Mouse (Mus musculus) kidney, adult 2 months (tissue): Measurements from ENCODE around the gene Lrrc45. TPM values are rescaled to one million over a fixed set of nuclear protein-coding genes. Genes with fewer than 3 reads are reported as not detected.

Experiments
- DNase-seq: peaks from one replicate; pipeline ENCODE4 v3.0.0; 2021
- H3K27ac ChIP-seq: fragments of 200-500 bp; 2 replicates; pipeline ENCODE4 v1.5.1; 2012; ENCODE audit warnings: low read depth, low read length, control low read depth, inconsistent platforms; ENCODE audit not compliant: insufficient read depth
- H3K27me3 ChIP-seq: fragments of 200-500 bp; replicated peaks from 2 replicates; pipeline ENCODE4 v1.6.1; 2012; ENCODE audit warnings: mild to moderate bottlenecking, moderate library complexity, low read length, inconsistent platforms; ENCODE audit not compliant: control insufficient read depth, insufficient read depth
- H3K36me3 ChIP-seq: fragments of 200-500 bp; 2 replicates; pipeline ENCODE4 v1.6.1; 2012; ENCODE audit warnings: mild to moderate bottlenecking, moderate library complexity, low read length, inconsistent platforms; ENCODE audit not compliant: control insufficient read depth, insufficient read depth
- H3K4me1 ChIP-seq: fragments of 200-500 bp; 2 replicates; pipeline ENCODE4 v1.6.1; 2011; ENCODE audit warnings: low read length; ENCODE audit not compliant: control insufficient read depth, insufficient read depth
- H3K4me3 ChIP-seq: fragments of 200-500 bp; 2 replicates; pipeline ENCODE4 v1.5.1; 2011; ENCODE audit warnings: mild to moderate bottlenecking, low read depth, low read length, control low read depth; ENCODE audit not compliant: insufficient read depth
- CTCF ChIP-seq: fragments of 200-500 bp; conservative IDR thresholded peaks from 2 replicates; pipeline ENCODE4 v1.5.1; 2011; ENCODE audit warnings: low read depth, mild to moderate bottlenecking, control low read depth, low read length, moderate library complexity, mixed read lengths; ENCODE audit not compliant: insufficient read depth, insufficient read length
- POLR2A ChIP-seq: fragments of 200-500 bp; IDR thresholded peaks from one replicate; pipeline ENCODE4 v1.6.1; 2011; ENCODE audit warnings: low read depth, low read length, control low read depth
- WGBS: fragments of 180-500 bp; shearing (Covaris S2); methylation state at CpG from one replicate; pipeline ENCODE4 v1.1.7; 2018; 5-methylcytosine and 5-hydroxymethylcytosine counted together
- polyA plus RNA-seq: library from polyadenylated mRNA; depleted of rRNA; stranded (reverse); fragments of >200 nt; gene quantifications from 2 replicates; pipeline ENCODE4 v1.2.3, GENCODE M21; 2012

Gene Lrrc45
- polyA plus RNA-seq, 1 experiment: 17.5 TPM

DNA sequence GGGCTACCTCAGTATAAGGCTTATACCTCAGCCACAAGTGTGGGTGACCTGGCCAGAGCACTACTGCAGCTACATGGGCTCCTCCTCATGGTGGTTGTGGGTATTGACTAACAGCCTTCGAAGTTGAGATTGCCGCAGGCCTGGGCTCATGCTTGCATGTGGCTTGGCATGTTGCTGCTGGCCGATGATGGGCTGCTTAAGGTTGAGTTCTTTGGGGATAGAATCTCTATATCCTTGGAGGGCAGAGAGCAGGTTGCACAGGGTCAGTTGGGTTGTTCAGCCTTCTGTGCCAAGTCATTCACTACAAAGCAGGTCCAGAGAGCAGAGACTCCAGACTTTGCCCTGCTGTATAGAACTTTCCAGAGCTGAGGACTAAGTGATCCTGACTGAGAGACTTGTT lies 33.8 kb upstream of the Lrrc45 start:
- 34% methylated on average over 3 of the region's 3 CpGs for WGBS
- peak; percentile 68 for TF ChIP-seq CTCF
- TF ChIP-seq POLR2A: no peak
- Histone ChIP-seq H3K4me3 (no peak overlapping the region), H3K27ac (peak overlapping the region; percentile 86), H3K27me3 (no peaks in the 10 kb centered on the region), H3K4me1 (peaks cover 13% of the 10 kb centered on the region), H3K36me3 (peaks cover 2% of the 10 kb centered on the region; the same call in 1 of the 2 replicates)
- DNase-seq: peak; percentile 92

DNA sequence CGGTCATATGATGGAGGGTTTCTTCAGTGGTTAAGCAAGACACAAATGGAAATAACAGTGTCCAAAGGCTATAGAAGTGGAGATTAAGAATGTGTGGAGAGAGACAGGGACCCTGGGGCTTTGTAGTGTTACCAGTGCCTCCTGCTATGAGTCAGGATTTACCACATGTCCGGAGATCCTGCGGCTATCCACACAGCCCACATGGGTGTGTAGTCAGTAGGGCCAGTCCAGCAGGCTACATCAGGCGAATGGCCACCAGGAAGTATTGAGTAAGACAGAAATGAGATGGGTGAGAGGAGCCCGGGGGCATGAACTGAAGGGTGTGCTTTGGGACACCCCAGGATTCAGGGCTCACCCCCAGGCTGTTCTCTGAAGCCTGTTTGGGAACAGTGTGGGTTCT lies 31.0 kb upstream of the Lrrc45 start:
- no peaks in the 10 kb centered on the region for H3K27me3 ChIP-seq
- no peak overlapping the region for H3K27ac ChIP-seq
- no peak overlapping the region for H3K4me3 ChIP-seq
- peaks cover 2% of the 10 kb centered on the region; the same call in 1 of the 2 replicates for H3K36me3 ChIP-seq
- no peak for DNase-seq
- 93% methylated on average over 5 of the region's 5 CpGs for WGBS
- H3K4me1 ChIP-seq: peaks cover 13% of the 10 kb centered on the region
- TF ChIP-seq POLR2A: no peak
- TF ChIP-seq CTCF: no peak

DNA sequence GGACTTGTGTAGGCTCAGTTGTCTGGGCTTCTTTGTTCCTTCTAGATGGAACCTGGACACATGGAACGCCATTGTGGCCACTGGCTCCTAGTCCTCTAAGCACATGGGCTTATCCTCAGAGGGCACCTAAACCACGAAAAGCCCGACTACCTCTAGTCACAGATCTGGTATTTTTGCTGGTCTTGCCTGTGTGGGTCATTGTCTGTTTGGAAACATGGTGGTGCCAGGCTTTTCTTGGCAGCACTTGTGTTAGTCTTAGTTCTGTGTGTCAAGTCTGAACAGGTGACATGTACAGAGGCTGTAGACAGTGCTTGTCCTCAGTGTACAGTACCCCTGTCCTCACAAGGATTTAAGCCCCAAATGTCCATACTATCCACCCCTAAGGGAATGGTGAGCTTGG lies 30.2 kb upstream of the Lrrc45 start:
- H3K4me1 ChIP-seq: peaks cover 13% of the 10 kb centered on the region
- no peak for DNase-seq
- H3K27me3 ChIP-seq: no peaks in the 10 kb centered on the region
- H3K27ac ChIP-seq: no peak overlapping the region
- peaks cover 1% of the 10 kb centered on the region; the same call in 1 of the 2 replicates for H3K36me3 ChIP-seq
- TF ChIP-seq POLR2A: no peak
- no peak for TF ChIP-seq CTCF
- WGBS: 93% methylated on average over 3 of the region's 3 CpGs
- H3K4me3 ChIP-seq: no peak overlapping the region

DNA sequence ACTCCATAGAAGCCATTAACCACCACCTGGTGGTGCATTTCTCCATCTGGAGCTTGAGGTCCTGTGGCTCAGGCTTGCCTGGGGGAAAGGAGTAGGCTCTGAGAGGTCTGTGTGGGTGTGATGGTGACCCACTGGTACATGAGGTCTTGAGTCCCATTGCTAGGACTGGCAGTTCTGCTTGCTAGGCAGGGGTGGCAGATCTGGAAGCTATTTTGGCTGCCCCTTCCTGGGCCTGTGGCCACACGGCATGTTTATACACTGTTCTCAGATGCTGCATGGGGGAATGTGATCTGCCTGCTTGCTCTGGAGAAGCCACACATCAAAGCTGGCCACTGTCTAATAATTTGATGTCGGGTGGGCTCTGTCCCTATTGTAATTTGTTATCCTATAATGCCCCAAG lies 29.6 kb upstream of the Lrrc45 start:
- H3K27ac ChIP-seq: no peak overlapping the region
- no peak overlapping the region for H3K4me3 ChIP-seq
- DNase-seq: no peak
- 75% methylated on average over 2 of the region's 2 CpGs for WGBS
- H3K4me1 ChIP-seq: peaks cover 13% of the 10 kb centered on the region
- H3K27me3 ChIP-seq: no peaks in the 10 kb centered on the region
- no peak for TF ChIP-seq POLR2A
- TF ChIP-seq CTCF: no peak
- 0 out of 2 replicates have a peak, but pooled peaks cover 3% of the 10 kb centered on the region for H3K36me3 ChIP-seq

DNA sequence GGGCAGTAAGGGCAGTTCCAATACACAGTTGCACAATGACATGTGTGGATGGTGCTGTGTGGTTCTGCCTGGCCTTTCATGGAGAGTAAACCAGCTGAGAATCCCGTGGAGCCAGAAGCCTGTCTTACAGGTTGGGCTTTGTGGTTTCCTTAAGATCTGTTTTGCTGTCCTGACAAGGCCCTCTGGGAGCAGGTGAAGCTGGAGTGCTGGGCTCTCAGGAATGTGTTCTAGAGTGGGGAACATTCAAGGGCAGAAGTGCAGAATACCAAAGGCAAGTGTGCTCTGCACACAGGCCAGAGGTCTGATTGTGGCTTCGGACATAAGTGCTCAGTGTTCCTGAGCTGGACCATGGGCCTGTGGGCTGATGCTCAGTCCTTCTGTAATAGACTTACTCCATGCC lies 29.1 kb upstream of the Lrrc45 start:
- Histone ChIP-seq H3K36me3 (0 out of 2 replicates have a peak, but pooled peaks cover 3% of the 10 kb centered on the region), H3K27me3 (no peaks in the 10 kb centered on the region), H3K4me1 (peaks cover 9% of the 10 kb centered on the region), H3K27ac (no peak overlapping the region), H3K4me3 (no peak overlapping the region)
- 74% methylated on average over 2 of the region's 2 CpGs for WGBS
- no peak for DNase-seq
- no peak for TF ChIP-seq CTCF

DNA sequence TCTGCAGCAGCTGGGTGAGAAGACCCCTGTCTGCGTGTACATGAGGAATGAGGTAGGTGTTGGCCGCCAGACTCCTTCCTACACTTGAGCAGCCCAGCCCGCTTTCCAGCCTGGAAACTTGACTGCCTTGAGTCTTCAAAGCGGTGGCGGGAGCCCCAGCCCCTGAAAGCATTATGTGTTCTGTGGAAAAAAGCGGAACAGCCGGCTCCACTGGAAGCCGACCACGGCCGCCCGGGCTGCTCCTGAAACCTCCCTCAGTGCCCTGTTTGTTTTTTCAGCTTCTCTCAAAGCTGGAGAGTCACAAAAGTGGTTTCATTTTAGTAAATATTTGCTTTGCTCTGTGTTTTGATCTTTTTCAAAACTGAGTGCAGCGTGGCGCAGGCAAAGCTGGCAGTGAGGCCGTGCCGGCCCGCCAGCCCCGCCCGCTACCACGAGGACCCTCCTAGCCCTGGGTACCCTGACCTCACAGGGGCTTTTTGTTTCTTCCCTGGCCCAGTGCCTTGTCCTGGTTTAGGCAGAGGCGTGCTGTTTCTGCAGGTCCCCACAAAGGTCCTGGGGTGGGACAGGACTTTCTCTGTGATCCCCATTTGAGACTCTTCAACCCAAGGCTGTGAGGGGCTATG lies 27.0 kb upstream of the Lrrc45 start:
- Histone ChIP-seq H3K27me3 (no peaks in the 10 kb centered on the region), H3K27ac (no peak overlapping the region)

DNA sequence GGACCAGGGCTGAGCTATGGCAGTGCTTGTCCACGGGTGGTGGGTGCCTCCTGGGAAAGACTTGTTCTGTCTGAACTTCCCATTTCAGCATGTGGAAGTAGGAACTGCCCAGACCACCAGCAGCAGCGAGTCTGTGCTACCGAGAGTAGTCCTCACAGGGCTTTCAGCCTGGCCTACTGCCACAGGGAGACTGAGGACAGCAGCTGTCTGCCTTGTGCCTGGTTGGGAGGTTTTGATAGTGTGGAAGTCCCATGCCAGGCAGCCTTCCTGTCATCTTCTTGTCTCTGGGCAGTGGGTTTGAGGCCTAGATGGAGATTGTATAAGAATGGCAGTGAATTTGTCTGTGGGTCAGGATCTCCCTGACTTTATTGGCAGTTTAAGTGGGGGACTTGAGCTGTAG lies 24.4 kb upstream of the Lrrc45 start:
- DNase-seq: no peak
- no peaks in the 10 kb centered on the region for H3K27me3 ChIP-seq
- H3K27ac ChIP-seq: no peak overlapping the region
- 83% methylated on average over 3 of the region's 3 CpGs for WGBS
- H3K36me3 ChIP-seq: 0 out of 2 replicates have a peak, but pooled peaks cover 3% of the 10 kb centered on the region
- H3K4me3 ChIP-seq: no peak overlapping the region
- no peak for TF ChIP-seq POLR2A
- TF ChIP-seq CTCF: no peak
- peaks cover 14% of the 10 kb centered on the region for H3K4me1 ChIP-seq

More for the DNA sequence above, 27.0 kb upstream of the Lrrc45 start:
- no peaks in the 10 kb centered on the region; the same call in 1 of the 2 replicates for H3K4me1 ChIP-seq
- WGBS: 88% methylated on average over 20 of the region's 20 CpGs
- DNase-seq: no peak
- TF ChIP-seq CTCF (no peak), POLR2A (no peak)
- H3K36me3 ChIP-seq: 0 out of 2 replicates have a peak, but pooled peaks cover 3% of the 10 kb centered on the region
- no peak overlapping the region for H3K4me3 ChIP-seq
